Mouse (Mus musculus): ENCODE measurements around the gene Peak1.
A peak's percentile ranks its signal among the peaks of the same experiment; 100 is the strongest.

The Peak1 gene

GRCm38 (mm10) chr9:56415935-56416607 is 1.8 kb downstream of the Peak1 start:
- no peak for DNase-seq (ENCODE audit: low read depth, low spot score)

- DNase-seq (ENCODE audit: low read depth, low spot score): no peak
Measured at GRCm38 (mm10) chr9:56415393-56415792, 2.5 kb downstream of the Peak1 start.

GRCm38 (mm10) chr9:56414322-56414721 is 3.5 kb downstream of the Peak1 start:
- DNase-seq (ENCODE audit: low read depth, low spot score): no peak

- DNase-seq (ENCODE audit: low read depth, low spot score): no peak
Measured at GRCm38 (mm10) chr9:56412716-56413115, 5.2 kb downstream of the Peak1 start.

GRCm38 (mm10) chr9:56409928-56410327 is 7.9 kb downstream of the Peak1 start:
- no peak for DNase-seq (ENCODE audit: low read depth, low spot score)

GRCm38 (mm10) chr9:56404619-56405018 is 13.2 kb downstream of the Peak1 start:
- no peak for DNase-seq (ENCODE audit: low read depth, low spot score)

- no peak for DNase-seq (ENCODE audit: low read depth, low spot score)
Measured at GRCm38 (mm10) chr9:56396306-56396705, 21.6 kb downstream of the Peak1 start.

GRCm38 (mm10) chr9:56392857-56393256 is 25.0 kb downstream of the Peak1 start:
- no peak for DNase-seq (ENCODE audit: low read depth, low spot score)

GRCm38 (mm10) chr9:56382786-56383185 is 35.1 kb downstream of the Peak1 start:
- DNase-seq (ENCODE audit: low read depth, low spot score): no peak

GRCm38 (mm10) chr9:56374401-56374800 is 43.5 kb downstream of the Peak1 start:
- DNase-seq (ENCODE audit: low read depth, low spot score): peak; percentile 43

GRCm38 (mm10) chr9:56370710-56371109 is 47.2 kb downstream of the Peak1 start:
- DNase-seq (ENCODE audit: low read depth, low spot score): no peak

GRCm38 (mm10) chr9:56368814-56369213 is 49.1 kb downstream of the Peak1 start:
- DNase-seq (ENCODE audit: low read depth, low spot score): no peak

- no peak for DNase-seq (ENCODE audit: low read depth, low spot score)
Measured at GRCm38 (mm10) chr9:56363306-56363705, 54.6 kb downstream of the Peak1 start.

- DNase-seq (ENCODE audit: low read depth, low spot score): no peak
Measured at GRCm38 (mm10) chr9:56359261-56359660, 58.6 kb downstream of the Peak1 start.

GRCm38 (mm10) chr9:56355186-56355585 is 62.7 kb downstream of the Peak1 start:
- no peak for DNase-seq (ENCODE audit: low read depth, low spot score)

- DNase-seq (ENCODE audit: low read depth, low spot score): no peak
Measured at GRCm38 (mm10) chr9:56346321-56346720, 71.5 kb downstream of the Peak1 start.

- no peak for DNase-seq (ENCODE audit: low read depth, low spot score)
Measured at GRCm38 (mm10) chr9:56339426-56340195, 78.3 kb downstream of the Peak1 start.

GRCm38 (mm10) chr9:56334363-56334762 is 83.5 kb downstream of the Peak1 start:
- no peak for DNase-seq (ENCODE audit: low read depth, low spot score)

GRCm38 (mm10) chr9:56332774-56333173 is 85.1 kb downstream of the Peak1 start:
- no peak for DNase-seq (ENCODE audit: low read depth, low spot score)

GRCm38 (mm10) chr9:56326511-56327005 is 91.3 kb downstream of the Peak1 start:
- no peak for DNase-seq (ENCODE audit: low read depth, low spot score)

GRCm38 (mm10) chr9:56325725-56326124 is 92.1 kb downstream of the Peak1 start:
- no peak for DNase-seq (ENCODE audit: low read depth, low spot score)

GRCm38 (mm10) chr9:56324576-56325355 is 93.1 kb downstream of the Peak1 start:
- DNase-seq (ENCODE audit: low read depth, low spot score): no peak
